Mouse (Mus musculus): Measurements from ENCODE around the gene Nxph3. TPM values are rescaled to one million over a fixed set of nuclear protein-coding genes. Genes with fewer than 3 reads are reported as not detected.

Nxph3 gene
- total and polyA plus RNA-seq, 3 experiments = 0.17 TPM; not detected in 2

- Histone ChIP-seq H3K36me3 (replicated peaks in 1 of 2; ENCODE audit: control insufficient read depth in 1 of 2, insufficient read depth in 1 of 2, low read length in 1 of 2) (no peaks in the 10 kb centered on the region), H3K4me1 (ENCODE audit: control insufficient read depth in 1 of 2, insufficient read depth in 2 of 2) (peaks cover 10 to 22% of the 10 kb centered on the region in 2 experiments), H3K79me2 (replicated peaks; ENCODE audit: control insufficient read depth, extremely low read depth, insufficient read depth, poor library complexity, severe bottlenecking) (no peaks in the 10 kb centered on the region), H3K4me2 (ENCODE audit: insufficient read depth, low read depth, poor library complexity, severe bottlenecking) (no peak overlapping the region), H3K27me3 (replicated peaks) (peaks cover 94% of the 10 kb centered on the region), H3K27ac (ENCODE audit: insufficient read depth, low read depth) (no peak overlapping the region), H3K9me3 (replicated peaks; ENCODE audit: low read length) (no peaks in the 10 kb centered on the region), H3K4me3 (replicated peaks in 1 of 3; ENCODE audit: low read depth in 2 of 3, low read length in 2 of 3, poor library complexity in 1 of 3) (no peak overlapping the region), H3K9ac (ENCODE audit: insufficient read depth, low read depth) (no peak overlapping the region)
- in situ Hi-C loops (cut with MboI; ENCODE audit: low pct_ligation_motif_present, low pct_unique_long_range_greater_than_20kb, low sequenced_read_pairs) (loop anchor here (5.0 kb wide), 1 partner anchor 118 kb away; no protein-coding TSS in a partner anchor), dilution Hi-C loops (cut with MboI; ENCODE audit: extremely low pct_ligation_motif_present, extremely low pct_unique_long_range_greater_than_20kb, low sequenced_read_pairs) (no loop called here)
- TF ChIP-seq SIN3A (IDR thresholded peaks at IDR 0.05; ENCODE audit: low read length) = no peak
- DNase-seq (ENCODE audit: extremely low read depth) = no peak
Measured at GRCm38 (mm10) chr11:95515376-95516323, 1.3 kb upstream of the Nxph3 start.

GRCm38 (mm10) chr11:95513461-95514297, 691 bp downstream of the Nxph3 start:
- in situ Hi-C loops (cut with MboI; ENCODE audit: low pct_ligation_motif_present, low pct_unique_long_range_greater_than_20kb, low sequenced_read_pairs) (no loop called here), dilution Hi-C loops (cut with MboI; ENCODE audit: extremely low pct_ligation_motif_present, extremely low pct_unique_long_range_greater_than_20kb, low sequenced_read_pairs) (no loop called here)
- H3K27ac ChIP-seq (ENCODE audit: insufficient read depth, low read depth) = no peak overlapping the region
- H3K79me2 ChIP-seq (replicated peaks; ENCODE audit: control insufficient read depth, extremely low read depth, insufficient read depth, poor library complexity, severe bottlenecking) = no peaks in the 10 kb centered on the region
- H3K4me1 ChIP-seq (ENCODE audit: control insufficient read depth in 1 of 2, insufficient read depth in 2 of 2) = peaks cover 12 to 16% of the 10 kb centered on the region in 2 experiments
- DNase-seq (ENCODE audit: extremely low read depth) = no peak
- no peaks in the 10 kb centered on the region for H3K36me3 ChIP-seq (replicated peaks in 1 of 2; ENCODE audit: control insufficient read depth in 1 of 2, insufficient read depth in 1 of 2, low read length in 1 of 2)
- H3K27me3 ChIP-seq (replicated peaks) = peaks cover 93% of the 10 kb centered on the region
- no peak for TF ChIP-seq MAZ (IDR thresholded peaks at IDR 0.05; ENCODE audit: low read depth, low read length)
- no peak for TF ChIP-seq USF2 (conservative IDR thresholded peaks at IDR 0.05; ENCODE audit: low read depth, low read length)
- TF ChIP-seq IRF4 (IDR thresholded peaks at IDR 0.05; ENCODE audit: low read depth, low read length) = no peak
- no peak for TF ChIP-seq CTCF (conservative IDR thresholded peaks at IDR 0.05 in 1 of 2, IDR thresholded peaks at IDR 0.05 in 1 of 2; ENCODE audit: low read depth in 2 of 2, low read length in 2 of 2)
- no peak for TF ChIP-seq NELFE (IDR thresholded peaks at IDR 0.05; ENCODE audit: low read depth, low read length)
- TF ChIP-seq CHD1 (IDR thresholded peaks at IDR 0.05; ENCODE audit: low read depth, low read length) = no peak
- TF ChIP-seq MAFK (IDR thresholded peaks at IDR 0.05; ENCODE audit: insufficient replicate concordance, low read length) = no peak
- no peak for TF ChIP-seq JUND (conservative IDR thresholded peaks at IDR 0.05; ENCODE audit: low read depth, low read length)
- TF ChIP-seq TCF12 (IDR thresholded peaks at IDR 0.05; ENCODE audit: low read depth, low read length) = no peak
- no peak for TF ChIP-seq ELF1 (IDR thresholded peaks at IDR 0.05; ENCODE audit: low read depth, low read length)
- no peak overlapping the region for H3K9ac ChIP-seq (ENCODE audit: insufficient read depth, low read depth)
- H3K9me3 ChIP-seq (replicated peaks; ENCODE audit: low read length) = no peaks in the 10 kb centered on the region
- H3K4me2 ChIP-seq (ENCODE audit: insufficient read depth, low read depth, poor library complexity, severe bottlenecking) = peak overlapping the region; percentile 48
- H3K4me3 ChIP-seq (replicated peaks in 1 of 3; ENCODE audit: low read depth in 2 of 3, low read length in 2 of 3, poor library complexity in 1 of 3) = peak overlapping the region in 1 of 3 experiments; percentile 52

All from CH12.LX (cell line).